Mouse (Mus musculus) embryonic facial prominence, embryonic 12.5 days (tissue): ENCODE measurements at regions not wholly inside any gene's neighbourhood (a gene's known extent, or its start where the extent isn't known, plus 50 kb on each side); places are given as distances from the start of the nearest gene placed in this dataset.

Experiments used
- ATAC-seq: fragments of 200-750 bp; cut with Nextera tagmentation; 2 replicates; pipeline ENCODE4 v1.8.0; 2017; ENCODE audit not compliant: insufficient number of reproducible peaks, insufficient read depth, low FRiP score, low TSS enrichment
- H3K27ac ChIP-seq: fragments of 300-500 bp; sonication (generic); 2 replicates; pipeline ENCODE4 v1.5.1; 2016; ENCODE audit warnings: mild to moderate bottlenecking
- H3K27me3 ChIP-seq: fragments of 300-500 bp; sonication (generic); 2 replicates; pipeline ENCODE4 v1.6.1; 2016; ENCODE audit warnings: mild to moderate bottlenecking, moderate library complexity
- H3K36me3 ChIP-seq: fragments of 300-500 bp; sonication (generic); 2 replicates; pipeline ENCODE4 v1.6.1; 2016; ENCODE audit warnings: mild to moderate bottlenecking
- H3K4me1 ChIP-seq: fragments of 300-500 bp; sonication (generic); 2 replicates; pipeline ENCODE4 v1.6.1; 2016
- H3K4me2 ChIP-seq: fragments of 300-500 bp; sonication (generic); replicated peaks from 2 replicates; pipeline ENCODE4 v1.6.1; 2016; ENCODE audit warnings: mild to moderate bottlenecking, moderate library complexity
- H3K4me3 ChIP-seq: fragments of 300-500 bp; sonication (generic); 2 replicates; pipeline ENCODE4 v1.5.1; 2016; ENCODE audit warnings: mild to moderate bottlenecking
- H3K9ac ChIP-seq: fragments of 300-500 bp; sonication (generic); 2 replicates; pipeline ENCODE4 v1.6.1; 2016; ENCODE audit warnings: mild to moderate bottlenecking, moderate library complexity
- H3K9me3 ChIP-seq: fragments of 300-500 bp; sonication (generic); 2 replicates; pipeline ENCODE4 v1.6.1; 2016; ENCODE audit warnings: mild to moderate bottlenecking, moderate library complexity
- WGBS: fragments of 180-500 bp; shearing (Covaris S2); methylation state at CpG from one replicate; pipeline ENCODE4 v1.1.7; 2016; 5-methylcytosine and 5-hydroxymethylcytosine counted together

- H3K4me2 ChIP-seq = no peak overlapping the region
- H3K4me1 ChIP-seq = no peaks in the 10 kb centered on the region
- 66% methylated on average over 8 of the region's 8 CpGs for WGBS
- H3K9me3 ChIP-seq = no peaks in the 10 kb centered on the region
- no peaks in the 10 kb centered on the region for H3K36me3 ChIP-seq
- ATAC-seq = no peak
- H3K27ac ChIP-seq = no peak overlapping the region
- no peaks in the 10 kb centered on the region for H3K27me3 ChIP-seq
- no peak overlapping the region for H3K4me3 ChIP-seq
- no peak overlapping the region for H3K9ac ChIP-seq
Measured at GRCm38 (mm10) chr8:102575523-102575922, 209.9 kb downstream of the Cdh11 start.

GRCm38 (mm10) chr8:102567779-102568178 lies 217.7 kb downstream of the Cdh11 start:
- no peaks in the 10 kb centered on the region for H3K27me3 ChIP-seq
- no peaks in the 10 kb centered on the region for H3K9me3 ChIP-seq
- WGBS = 86% methylated on average over 5 of the region's 5 CpGs
- H3K27ac ChIP-seq = no peak overlapping the region
- no peak overlapping the region for H3K4me3 ChIP-seq
- no peak overlapping the region for H3K9ac ChIP-seq
- H3K4me1 ChIP-seq = no peaks in the 10 kb centered on the region
- ATAC-seq = no peak
- no peak overlapping the region for H3K4me2 ChIP-seq
- no peaks in the 10 kb centered on the region for H3K36me3 ChIP-seq

- whole genome bisulfite sequencing = 52% methylated on average over 6 of the region's 6 CpGs
- Histone ChIP-seq H3K9ac (no peak overlapping the region), H3K36me3 (no peaks in the 10 kb centered on the region), H3K4me1 (peaks cover 13% of the 10 kb centered on the region), H3K9me3 (no peaks in the 10 kb centered on the region), H3K4me3 (no peak overlapping the region), H3K4me2 (no peak overlapping the region), H3K27me3 (no peaks in the 10 kb centered on the region), H3K27ac (peak overlapping the region; percentile 92)
- no peak for ATAC-seq
Measured at GRCm38 (mm10) chr8:102554213-102554612, 231.2 kb downstream of the Cdh11 start.

- 12% methylated on average over 9 of the region's 9 CpGs for WGBS
- Histone ChIP-seq H3K36me3 (no peaks in the 10 kb centered on the region), H3K27ac (peak overlapping the region; percentile 92), H3K4me1 (peaks cover 13% of the 10 kb centered on the region), H3K27me3 (no peaks in the 10 kb centered on the region), H3K4me2 (peak overlapping the region; percentile 25), H3K9ac (no peak overlapping the region), H3K9me3 (no peaks in the 10 kb centered on the region), H3K4me3 (no peak overlapping the region)
- peak; percentile 79 for ATAC-seq
Measured at GRCm38 (mm10) chr8:102553348-102553935, 232.0 kb downstream of the Cdh11 start.

- H3K4me2 ChIP-seq = no peak overlapping the region
- H3K4me1 ChIP-seq = no peaks in the 10 kb centered on the region
- 60% methylated on average over 3 of the region's 3 CpGs for whole genome bisulfite sequencing
- no peak for ATAC-seq
- H3K9ac ChIP-seq = no peak overlapping the region
- H3K9me3 ChIP-seq = no peaks in the 10 kb centered on the region
- no peaks in the 10 kb centered on the region for H3K27me3 ChIP-seq
- H3K36me3 ChIP-seq = no peaks in the 10 kb centered on the region
- H3K27ac ChIP-seq = no peak overlapping the region
- no peak overlapping the region for H3K4me3 ChIP-seq
Measured at GRCm38 (mm10) chr8:102538886-102539285, 246.6 kb downstream of the Cdh11 start.

GRCm38 (mm10) chr8:102538068-102538467 lies 247.4 kb downstream of the Cdh11 start:
- no peak overlapping the region for H3K4me3 ChIP-seq
- no peaks in the 10 kb centered on the region for H3K9me3 ChIP-seq
- H3K9ac ChIP-seq = no peak overlapping the region
- H3K4me1 ChIP-seq = no peaks in the 10 kb centered on the region
- H3K36me3 ChIP-seq = no peaks in the 10 kb centered on the region
- ATAC-seq = no peak
- no peaks in the 10 kb centered on the region for H3K27me3 ChIP-seq
- WGBS = 77% methylated on average over 3 of the region's 3 CpGs
- H3K27ac ChIP-seq = no peak overlapping the region
- H3K4me2 ChIP-seq = no peak overlapping the region

GRCm38 (mm10) chr8:102518446-102518845 lies 267.0 kb downstream of the Cdh11 start:
- no peak overlapping the region for H3K4me2 ChIP-seq
- H3K9ac ChIP-seq = no peak overlapping the region
- no peaks in the 10 kb centered on the region for H3K9me3 ChIP-seq
- no peaks in the 10 kb centered on the region for H3K36me3 ChIP-seq
- no peaks in the 10 kb centered on the region for H3K4me1 ChIP-seq
- H3K27me3 ChIP-seq = no peaks in the 10 kb centered on the region
- H3K27ac ChIP-seq = no peak overlapping the region
- no peak for ATAC-seq
- no peak overlapping the region for H3K4me3 ChIP-seq

- Histone ChIP-seq H3K4me1 (no peaks in the 10 kb centered on the region), H3K9me3 (no peaks in the 10 kb centered on the region), H3K4me2 (no peak overlapping the region), H3K4me3 (no peak overlapping the region), H3K27me3 (no peaks in the 10 kb centered on the region), H3K36me3 (no peaks in the 10 kb centered on the region), H3K9ac (no peak overlapping the region), H3K27ac (no peak overlapping the region)
- ATAC-seq = no peak
Measured at GRCm38 (mm10) chr8:102515748-102516147, 269.7 kb downstream of the Cdh11 start.

GRCm38 (mm10) chr8:102514805-102515424 lies 270.5 kb downstream of the Cdh11 start:
- Histone ChIP-seq H3K9me3 (no peaks in the 10 kb centered on the region), H3K36me3 (no peaks in the 10 kb centered on the region), H3K4me3 (no peak overlapping the region), H3K4me1 (no peaks in the 10 kb centered on the region), H3K27me3 (no peaks in the 10 kb centered on the region), H3K4me2 (no peak overlapping the region), H3K9ac (no peak overlapping the region), H3K27ac (no peak overlapping the region)
- no peak for ATAC-seq
- WGBS = 38% methylated on average over 2 of the region's 2 CpGs

- Histone ChIP-seq H3K36me3 (no peaks in the 10 kb centered on the region), H3K27me3 (no peaks in the 10 kb centered on the region), H3K4me3 (no peak overlapping the region), H3K9ac (no peak overlapping the region), H3K4me2 (no peak overlapping the region), H3K4me1 (no peaks in the 10 kb centered on the region), H3K27ac (no peak overlapping the region), H3K9me3 (0 out of 2 replicates have a peak, but pooled peaks cover 4% of the 10 kb centered on the region)
- no peak for ATAC-seq
- 81% methylated on average over 4 of the region's 4 CpGs for WGBS
Measured at GRCm38 (mm10) chr8:102500751-102501150, 284.7 kb downstream of the Cdh11 start.

- Histone ChIP-seq H3K4me3 (no peak overlapping the region), H3K27ac (0 out of 2 replicates have a peak overlapping the region, but pooled peaks have one; percentile 32), H3K9ac (no peak overlapping the region), H3K27me3 (no peaks in the 10 kb centered on the region), H3K9me3 (0 out of 2 replicates have a peak, but pooled peaks cover 4% of the 10 kb centered on the region), H3K4me1 (no peaks in the 10 kb centered on the region), H3K4me2 (no peak overlapping the region), H3K36me3 (no peaks in the 10 kb centered on the region)
- 56% methylated on average over 3 of the region's 3 CpGs for WGBS
- ATAC-seq = no peak
Measured at GRCm38 (mm10) chr8:102500202-102500601, 285.2 kb downstream of the Cdh11 start.

- Histone ChIP-seq H3K9ac (no peak overlapping the region), H3K36me3 (no peaks in the 10 kb centered on the region), H3K27me3 (no peaks in the 10 kb centered on the region), H3K9me3 (0 out of 2 replicates have a peak, but pooled peaks cover 4% of the 10 kb centered on the region), H3K4me3 (no peak overlapping the region), H3K4me1 (no peaks in the 10 kb centered on the region), H3K4me2 (no peak overlapping the region), H3K27ac (no peak overlapping the region)
- no peak for ATAC-seq
- WGBS = 44% methylated on average over 4 of the region's 4 CpGs
Measured at GRCm38 (mm10) chr8:102499091-102499490, 286.4 kb downstream of the Cdh11 start.
